Mouse (Mus musculus) CD4-positive, CD25-positive, alpha-beta regulatory T cell, adult 2 months (primary cell): ENCODE measurements around the gene E2f4.
A peak's percentile ranks its signal among the peaks of the same experiment; 100 is the strongest.

Experiments
- DNase-seq: peaks from one replicate; pipeline ENCODE4 v3.0.0-alpha.2; 2012; ENCODE audit warnings: low read depth, low spot score

E2f4 gene

GRCm38 (mm10) chr8:105297511-105298192, at the start of gene E2f4:
TSS of gene E2f4 (plus strand) at chr8:105297663.
- DNase-seq, result peak; percentile 92

- DNase-seq, result no peak
These were observed 45.5 kb upstream of the E2f4 start for GRCm38 (mm10) chr8:105251954-105252353.

- DNase-seq, result no peak
These were observed 44.6 kb upstream of the E2f4 start for GRCm38 (mm10) chr8:105252680-105253537.

GRCm38 (mm10) chr8:105253766-105254151, 43.7 kb upstream of the E2f4 start:
- DNase-seq, result no peak

GRCm38 (mm10) chr8:105254152-105254965, 43.1 kb upstream of the E2f4 start:
- peak; percentile 93 for DNase-seq

- DNase-seq, result peak; percentile 64
These were observed 42.5 kb upstream of the E2f4 start, which contains the start of gene B3gnt9 for GRCm38 (mm10) chr8:105254966-105255350. TSS of gene B3gnt9 (minus strand) at chr8:105255153.

GRCm38 (mm10) chr8:105257318-105258114, 39.9 kb upstream of the E2f4 start:
- no peak for DNase-seq

- no peak for DNase-seq
These were observed 38.3 kb upstream of the E2f4 start for GRCm38 (mm10) chr8:105258911-105259720.

GRCm38 (mm10) chr8:105259721-105260320, 37.6 kb upstream of the E2f4 start:
- peak; percentile 84 for DNase-seq

- no peak for DNase-seq
These were observed 36.9 kb upstream of the E2f4 start for GRCm38 (mm10) chr8:105260371-105261099.

- DNase-seq, result no peak
These were observed 36.0 kb upstream of the E2f4 start for GRCm38 (mm10) chr8:105261326-105261980.

- peak; percentile 30 for DNase-seq
These were observed 34.1 kb upstream of the E2f4 start for GRCm38 (mm10) chr8:105263244-105263912.

- DNase-seq, result peak; percentile 85
These were observed 33.2 kb upstream of the E2f4 start, which contains the start of the genes Tradd and Fbxl8 for GRCm38 (mm10) chr8:105264024-105264982. TSS of gene Tradd (minus strand) at chr8:105264609. TSS of gene Fbxl8 (plus strand) at chr8:105264648.

- DNase-seq, result peak; percentile 82
These were observed 32.3 kb upstream of the E2f4 start for GRCm38 (mm10) chr8:105265128-105265527.

- peak; percentile 66 for DNase-seq
These were observed 30.7 kb upstream of the E2f4 start for GRCm38 (mm10) chr8:105266775-105267174.

- DNase-seq, result no peak
These were observed 29.0 kb upstream of the E2f4 start for GRCm38 (mm10) chr8:105268342-105269074.
